Mouse (Mus musculus): ENCODE measurements at regions not wholly inside any gene's neighbourhood (a gene's known extent, or its start where the extent isn't known, plus 50 kb on each side); places are given as distances from the start of the nearest gene placed in this dataset.

GRCm38 (mm10) chr6:16468693-16469375, 429.4 kb downstream of the Tfec start:
- no peaks in the 10 kb centered on the region for H3K27me3 ChIP-seq (ENCODE audit: control insufficient read depth, insufficient read depth, low read length)
- no peak for DNase-seq
- no peak overlapping the region for H3K4me3 ChIP-seq (replicated peaks; ENCODE audit: insufficient read depth, low read depth, low read length)
- 86% methylated on average over 3 of the region's 3 CpGs for WGBS
- no peak overlapping the region for H3K27ac ChIP-seq (ENCODE audit: insufficient read depth, low read length)
- TF ChIP-seq POLR2A (IDR thresholded peaks at IDR 0.05; ENCODE audit: borderline replicate concordance, insufficient read depth, low read length) (no peak), CTCF (IDR thresholded peaks at IDR 0.05; ENCODE audit: borderline replicate concordance, insufficient read depth, low read depth, low read length) (no peak)
- H3K4me1 ChIP-seq (ENCODE audit: control insufficient read depth, insufficient read depth, low read length), result no peaks in the 10 kb centered on the region

GRCm38 (mm10) chr6:16458279-16458678, 440.0 kb downstream of the Tfec start:
- H3K4me3 ChIP-seq (replicated peaks; ENCODE audit: insufficient read depth, low read depth, low read length), result no peak overlapping the region

More at GRCm38 (mm10) chr6:16458279-16458678, 440.0 kb downstream of the Tfec start:
- H3K4me1 ChIP-seq (ENCODE audit: control insufficient read depth, insufficient read depth, low read length), result no peaks in the 10 kb centered on the region
- DNase-seq, result no peak
- no peak overlapping the region for H3K27ac ChIP-seq (ENCODE audit: insufficient read depth, low read length)
- no peaks in the 10 kb centered on the region for H3K27me3 ChIP-seq (ENCODE audit: control insufficient read depth, insufficient read depth, low read length)
- TF ChIP-seq POLR2A (IDR thresholded peaks at IDR 0.05; ENCODE audit: borderline replicate concordance, insufficient read depth, low read length) (no peak), CTCF (IDR thresholded peaks at IDR 0.05; ENCODE audit: borderline replicate concordance, insufficient read depth, low read depth, low read length) (no peak)
- 77% methylated on average over 3 of the region's 3 CpGs for WGBS
